Mouse (Mus musculus): ENCODE results near the gene Xpnpep1. TPM values are rescaled to one million over a fixed set of nuclear protein-coding genes. Genes with fewer than 3 reads are reported as not detected.

The Xpnpep1 gene
- polyA plus RNA-seq, 1 experiment from 2014 or later, result 118 TPM

DNA sequence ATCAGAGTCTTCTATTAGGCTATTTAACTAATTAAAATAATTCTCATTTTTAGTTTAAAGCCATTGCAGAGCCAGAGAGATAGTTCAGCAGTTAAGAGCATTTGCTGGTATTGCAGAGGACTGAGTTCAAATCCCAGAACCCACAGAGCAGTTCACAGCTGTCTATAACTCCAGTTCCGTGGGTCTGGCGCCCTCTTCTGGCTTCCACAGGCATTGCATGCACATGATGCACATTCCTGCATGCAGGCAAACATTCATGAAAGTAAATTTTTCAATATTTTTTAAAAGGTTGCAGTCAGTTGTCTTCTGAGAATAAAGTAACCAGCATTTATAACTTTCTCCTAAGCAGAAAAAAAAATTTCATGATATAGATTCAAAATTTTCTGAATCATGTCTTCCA lies 135.8 kb downstream of the Xpnpep1 start:
- H3K27ac ChIP-seq (ENCODE audit: low read depth, low read length), result no peak overlapping the region
- H3K36me3 ChIP-seq (ENCODE audit: control insufficient read depth, insufficient read depth, low read length), result no peaks in the 10 kb centered on the region
- no peak overlapping the region for H3K4me3 ChIP-seq (ENCODE audit: low read length)
- no peaks in the 10 kb centered on the region for H3K4me1 ChIP-seq (ENCODE audit: control insufficient read depth, insufficient read depth, low read depth, low read length)
- no peak overlapping the region for H3K9ac ChIP-seq (ENCODE audit: low read depth, low read length)
- H3K9me3 ChIP-seq (ENCODE audit: control insufficient read depth, low read length), result no peaks in the 10 kb centered on the region
- ATAC-seq, result no peak
- H3K27me3 ChIP-seq (replicated peaks; ENCODE audit: control insufficient read depth, insufficient read depth, low read length), result no peaks in the 10 kb centered on the region
- WGBS, result 33% methylated on average over 2 of the region's 2 CpGs
- no peak overlapping the region for H3K4me2 ChIP-seq (ENCODE audit: low read length)

DNA sequence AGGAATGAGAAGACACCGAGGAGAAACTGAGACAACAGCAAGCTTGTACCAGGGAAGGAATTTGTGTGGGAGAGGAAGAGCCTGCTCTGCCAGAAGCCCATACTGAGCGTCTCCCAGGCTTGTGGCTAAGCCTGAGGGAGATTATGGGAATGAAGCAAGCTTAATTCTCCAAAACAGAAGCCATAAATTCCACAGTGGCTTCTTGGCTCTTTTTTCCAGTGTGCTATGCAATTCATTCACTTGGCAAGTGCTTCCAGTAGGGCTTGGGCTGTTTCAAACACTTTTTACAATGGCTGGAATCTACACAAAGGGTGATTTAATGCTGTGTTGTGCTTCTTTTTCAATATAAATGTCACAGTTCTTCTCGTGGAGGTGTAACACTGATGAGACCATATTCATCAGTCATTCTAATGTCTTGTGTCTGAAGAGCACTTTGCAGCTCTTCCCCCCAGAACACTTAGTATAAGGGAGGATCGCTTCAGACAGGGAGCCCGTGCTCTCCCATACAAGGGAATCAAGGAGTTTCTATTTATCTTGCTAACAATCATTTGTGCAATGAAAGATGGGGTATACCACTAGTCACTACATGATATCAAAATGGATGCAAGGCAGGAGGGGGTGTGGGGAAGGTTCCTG lies 148.1 kb downstream of the Xpnpep1 start:
- H3K9me3 ChIP-seq (ENCODE audit: control insufficient read depth, low read length), result peaks cover 2% of the 10 kb centered on the region; the same call in 1 of the 2 replicates
- no peak overlapping the region for H3K27ac ChIP-seq (ENCODE audit: low read depth, low read length)
- no peak for ATAC-seq
- H3K4me2 ChIP-seq (ENCODE audit: low read length), result no peak overlapping the region
- H3K27me3 ChIP-seq (replicated peaks; ENCODE audit: control insufficient read depth, insufficient read depth, low read length), result no peaks in the 10 kb centered on the region
- no peak overlapping the region for H3K4me3 ChIP-seq (ENCODE audit: low read length)
- no peaks in the 10 kb centered on the region for H3K4me1 ChIP-seq (ENCODE audit: control insufficient read depth, insufficient read depth, low read depth, low read length)
- 61% methylated on average over 5 of the region's 5 CpGs for WGBS
- H3K9ac ChIP-seq (ENCODE audit: low read depth, low read length), result no peak overlapping the region
- H3K36me3 ChIP-seq (ENCODE audit: control insufficient read depth, insufficient read depth, low read length), result no peaks in the 10 kb centered on the region

Small RNA genes within 50 kb of the gene (microRNA-seq; reads per million reads assigned to microRNA genes)
- gene Mir6407, result not detected

Other genes with a start within 250 kb of the Xpnpep1 start
- 48.5 and 51.6 TPM in 2 replicates for gene Add3, start 100.2 kb upstream of the Xpnpep1 start, polyA plus RNA-seq (2015; fragmentation: Nextera tagmentation; extraction: Ambion mirVana)